Mouse (Mus musculus) embryonic fibroblast, embryonic 13.5 days (primary cell): ENCODE data around the gene Nfic. TPM values are rescaled to one million over a fixed set of nuclear protein-coding genes. Genes with fewer than 3 reads are reported as not detected.
A peak's percentile ranks its signal among the peaks of the same experiment; 100 is the strongest.

Experiments
- H3K27ac ChIP-seq: 2 replicates; pipeline ENCODE4 v1.5.1; 2012; ENCODE audit warnings: low read length, control low read depth, inconsistent platforms; ENCODE audit not compliant: insufficient read depth
- H3K4me1 ChIP-seq: 2 replicates; pipeline ENCODE4 v1.6.1; 2011; ENCODE audit warnings: low read length; ENCODE audit not compliant: control insufficient read depth, insufficient read depth
- H3K4me3 ChIP-seq: 2 replicates; pipeline ENCODE4 v1.5.1; 2011; ENCODE audit warnings: mild to moderate bottlenecking, control low read depth, low read length; ENCODE audit not compliant: insufficient read depth
- CTCF ChIP-seq: IDR thresholded peaks from 2 replicates; pipeline ENCODE4 v1.5.1; 2011; ENCODE audit warnings: mild to moderate bottlenecking, control low read depth, low read length, moderate library complexity, borderline replicate concordance; ENCODE audit not compliant: insufficient read depth
- POLR2A ChIP-seq: IDR thresholded peaks from 2 replicates; pipeline ENCODE4 v1.6.1; 2011; ENCODE audit warnings: low read depth, mild to moderate bottlenecking, control low read depth, low read length, moderate library complexity
- polyA plus RNA-seq: library from polyadenylated mRNA; stranded (reverse); fragments of >200 nt; gene quantifications from 2 replicates; pipeline ENCODE4 v1.2.4, GENCODE M21; 2011; ENCODE audit warnings: low read depth; ENCODE audit not compliant: missing spikeins, insufficient read length

Nfic gene
- polyA plus RNA-seq, 1 experiment, result 84.8 TPM

GRCm38 (mm10) chr10:81390678-81390965 lies 64.8 kb downstream of the Nfic start:
- Histone ChIP-seq H3K4me1 (no peaks in the 10 kb centered on the region), H3K4me3 (no peak overlapping the region), H3K27ac (no peak overlapping the region)
- TF ChIP-seq POLR2A (no peak), CTCF (no peak)

- Histone ChIP-seq H3K27ac (no peak overlapping the region), H3K4me1 (peaks cover 2% of the 10 kb centered on the region; the same call in 1 of the 2 replicates), H3K4me3 (no peak overlapping the region)
- TF ChIP-seq POLR2A (no peak), CTCF (peak; percentile 74)
Measured at GRCm38 (mm10) chr10:81389801-81390677, 65.4 kb downstream of the Nfic start.

- no peak overlapping the region for H3K27ac ChIP-seq
- peaks cover 2% of the 10 kb centered on the region; the same call in 1 of the 2 replicates for H3K4me1 ChIP-seq
- no peak overlapping the region for H3K4me3 ChIP-seq
- TF ChIP-seq CTCF (no peak), POLR2A (no peak)
Measured at GRCm38 (mm10) chr10:81389373-81389772, 66.1 kb downstream of the Nfic start.

- no peak within 1 kb of the TSS for H3K4me3 ChIP-seq
- TF ChIP-seq CTCF (no peak), POLR2A (no peak)
- H3K27ac ChIP-seq, result no peak within 1 kb of the TSS
- peaks cover 2% of the 10 kb centered on the region; the same call in 1 of the 2 replicates for H3K4me1 ChIP-seq
Measured at GRCm38 (mm10) chr10:81388505-81389055, 66.9 kb downstream of the Nfic start, which contains the start of gene Gm48552. TSS of gene Gm48552 (plus strand) at chr10:81389005.

GRCm38 (mm10) chr10:81387716-81388115 lies 67.7 kb downstream of the Nfic start:
- H3K4me1 ChIP-seq, result peaks cover 2% of the 10 kb centered on the region; the same call in 1 of the 2 replicates
- H3K4me3 ChIP-seq, result no peak overlapping the region
- TF ChIP-seq POLR2A (no peak), CTCF (no peak)
- H3K27ac ChIP-seq, result no peak overlapping the region

GRCm38 (mm10) chr10:81385603-81386306 lies 69.7 kb downstream of the Nfic start:
- Histone ChIP-seq H3K4me1 (peaks cover 2% of the 10 kb centered on the region; the same call in 1 of the 2 replicates), H3K27ac (no peak overlapping the region), H3K4me3 (peak overlapping the region; percentile 82)
- no peak for TF ChIP-seq POLR2A
- no peak for TF ChIP-seq CTCF

GRCm38 (mm10) chr10:81384605-81384982 lies 70.8 kb downstream of the Nfic start:
- Histone ChIP-seq H3K4me1 (peaks cover 2% of the 10 kb centered on the region; the same call in 1 of the 2 replicates), H3K4me3 (peak overlapping the region; percentile 82), H3K27ac (peak overlapping the region; percentile 35)
- TF ChIP-seq CTCF, result no peak
- TF ChIP-seq POLR2A, result no peak

- TF ChIP-seq POLR2A (peak; percentile 88), CTCF (no peak)
Measured at GRCm38 (mm10) chr10:81383802-81384604, 71.4 kb downstream of the Nfic start, which contains the start of the genes Dohh and Gm48551. TSS of gene Dohh (plus strand) at chr10:81384428. TSS of gene Gm48551 (plus strand) at chr10:81384466.

GRCm38 (mm10) chr10:81382039-81382438 lies 73.4 kb downstream of the Nfic start:
- H3K27ac ChIP-seq, result no peak overlapping the region
- peaks cover 3% of the 10 kb centered on the region; the same call in 1 of the 2 replicates for H3K4me1 ChIP-seq
- TF ChIP-seq POLR2A (no peak), CTCF (no peak)

More at GRCm38 (mm10) chr10:81383802-81384604, 71.4 kb downstream of the Nfic start, which contains the start of the genes Dohh and Gm48551:
- Histone ChIP-seq H3K4me3 (peak within 1 kb of the TSS; percentile 82), H3K27ac (peak within 1 kb of the TSS; percentile 35), H3K4me1 (peaks cover 2% of the 10 kb centered on the region; the same call in 1 of the 2 replicates)

More at GRCm38 (mm10) chr10:81382039-81382438, 73.4 kb downstream of the Nfic start:
- no peak overlapping the region for H3K4me3 ChIP-seq
